Mouse (Mus musculus) c-Kit-positive CD71-positive TER-119-negative erythroid progenitor cells, embryonic 14.5 days (primary cell): ENCODE results near the gene Ttll3.

Experiments used
- DNase-seq: peaks from one replicate; pipeline ENCODE4 v3.0.0-alpha.2; 2013; ENCODE audit warnings: low read depth

Ttll3 gene

GRCm38 (mm10) chr6:113379246-113379645 lies 9.8 kb upstream of the Ttll3 start:
- DNase-seq: no peak

GRCm38 (mm10) chr6:113380480-113380879 lies 8.6 kb upstream of the Ttll3 start:
- DNase-seq: no peak

- DNase-seq: no peak
These were observed 4.6 kb upstream of the Ttll3 start for GRCm38 (mm10) chr6:113384351-113384927.

- DNase-seq: no peak
These were observed 3.8 kb upstream of the Ttll3 start for GRCm38 (mm10) chr6:113385160-113385714.

- no peak for DNase-seq
These were observed 3.0 kb upstream of the Ttll3 start for GRCm38 (mm10) chr6:113386025-113386424.

- no peak for DNase-seq
These were observed 1.7 kb downstream of the Ttll3 start for GRCm38 (mm10) chr6:113390715-113391114.

- no peak for DNase-seq
These were observed 2.9 kb downstream of the Ttll3 start for GRCm38 (mm10) chr6:113392015-113392386.

GRCm38 (mm10) chr6:113392387-113393071 lies 3.5 kb downstream of the Ttll3 start:
- no peak for DNase-seq

- no peak for DNase-seq
These were observed 4.9 kb downstream of the Ttll3 start for GRCm38 (mm10) chr6:113393951-113394350.

- no peak for DNase-seq
These were observed 5.8 kb downstream of the Ttll3 start for GRCm38 (mm10) chr6:113394811-113395210.

- no peak for DNase-seq
These were observed 6.4 kb downstream of the Ttll3 start for GRCm38 (mm10) chr6:113395501-113395900.

GRCm38 (mm10) chr6:113396270-113397030 lies 7.4 kb downstream of the Ttll3 start:
- no peak for DNase-seq

- DNase-seq: no peak
These were observed 13.0 kb downstream of the Ttll3 start for GRCm38 (mm10) chr6:113402094-113402493.

- DNase-seq: no peak
These were observed 15.8 kb downstream of the Ttll3 start for GRCm38 (mm10) chr6:113404649-113405448.

GRCm38 (mm10) chr6:113405483-113405882 lies 16.4 kb downstream of the Ttll3 start:
- no peak for DNase-seq

- no peak for DNase-seq
These were observed 17.6 kb downstream of the Ttll3 start for GRCm38 (mm10) chr6:113406683-113407082.

GRCm38 (mm10) chr6:113410001-113410400 lies 20.9 kb downstream of the Ttll3 start:
- no peak for DNase-seq

GRCm38 (mm10) chr6:113416416-113416815 lies 27.4 kb downstream of the Ttll3 start:
- no peak for DNase-seq

- DNase-seq: no peak
These were observed 29.6 kb downstream of the Ttll3 start for GRCm38 (mm10) chr6:113418441-113419198.

- peak; percentile 99 for DNase-seq
These were observed 30.1 kb downstream of the Ttll3 start, which contains the start of gene Rpusd3 for GRCm38 (mm10) chr6:113419199-113419587. TSS of gene Rpusd3 (minus strand) at chr6:113419340.

GRCm38 (mm10) chr6:113423000-113423399 lies 33.9 kb downstream of the Ttll3 start:
- no peak for DNase-seq
